Mouse (Mus musculus) lung, postnatal 4 days (tissue): ENCODE data around the gene Tex14.

Experiments
- DNase-seq, 2 experiments: peaks; one replicate each; pipeline ENCODE4 v3.0.0; 2021

Tex14 gene

GRCm38 (mm10) chr11:87574520-87575180 is 169.8 kb downstream of the Tex14 start:
- DNase-seq, result no peak

- DNase-seq, result peak in 1 of 2 experiments; percentile 11
Observed at GRCm38 (mm10) chr11:87577601-87578248, 172.9 kb downstream of the Tex14 start.

DNA sequence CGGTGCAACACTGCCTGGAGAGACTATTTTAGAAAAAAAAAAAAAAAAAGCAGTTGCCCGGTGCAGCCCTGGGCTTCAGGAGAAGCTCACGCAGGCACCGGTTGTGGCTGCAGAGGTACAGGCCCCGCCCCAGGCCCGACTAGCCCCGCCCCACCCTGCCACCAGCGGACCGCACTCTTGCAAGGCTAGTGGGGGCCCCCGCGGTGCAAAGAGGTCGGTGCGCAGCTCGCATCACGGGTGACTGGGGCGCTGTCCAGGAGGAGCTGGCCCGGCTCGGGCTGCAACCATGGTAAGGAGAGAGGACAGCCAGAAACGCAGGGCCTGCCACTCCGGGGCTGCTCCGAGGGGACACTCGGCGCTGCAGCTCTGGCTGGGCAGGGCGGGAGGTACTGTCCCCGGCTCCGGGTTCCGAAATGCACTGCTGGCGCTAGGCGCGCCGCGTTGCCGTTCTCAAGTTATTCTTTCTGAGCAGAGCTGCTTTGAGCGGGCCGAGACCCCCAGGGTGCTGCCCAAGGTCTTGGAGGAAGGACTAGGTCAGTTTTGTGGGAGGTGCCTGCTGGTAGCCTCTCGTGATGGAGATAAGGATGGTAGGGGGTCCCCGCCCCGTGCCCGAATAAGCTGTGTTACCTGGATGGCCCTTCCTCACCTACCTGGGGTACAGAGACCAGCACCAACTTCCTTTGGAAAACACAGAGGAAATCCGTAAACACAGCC is 173.5 kb downstream of the Tex14 start:
- peak; percentile 78 to 85 for DNase-seq

DNA sequence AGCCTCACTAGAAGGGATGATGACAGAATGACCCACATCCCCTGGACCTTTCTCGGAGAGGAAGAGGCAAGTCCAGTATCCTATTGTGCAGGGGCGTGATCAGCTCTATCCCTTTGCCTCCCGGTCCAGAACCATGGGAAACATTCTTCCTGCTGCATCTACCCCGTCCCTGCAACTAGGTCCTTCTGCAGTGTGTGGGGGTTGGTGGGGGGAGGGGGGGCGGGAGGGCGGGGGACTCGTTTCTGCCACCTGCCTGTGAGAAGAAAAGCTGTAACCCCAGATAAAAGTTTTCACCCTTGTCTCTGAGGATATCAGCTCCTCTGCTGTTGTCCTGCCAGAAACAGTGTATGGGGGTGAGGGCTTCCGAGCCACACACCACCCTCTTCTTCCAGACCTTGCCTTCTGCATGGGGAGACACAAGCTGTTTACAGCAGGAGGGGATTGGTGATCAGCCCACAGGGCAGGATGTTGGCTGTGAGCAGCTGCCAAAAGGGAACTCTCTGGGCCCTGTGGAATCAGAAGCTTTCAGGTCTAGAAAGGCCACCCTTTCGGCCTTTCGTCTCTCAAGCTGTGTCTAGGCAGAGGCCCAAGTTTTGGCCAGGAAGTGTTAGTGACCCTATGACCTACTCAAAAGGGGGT is 174.2 kb downstream of the Tex14 start:
- DNase-seq, result peak; percentile 57 to 83

DNA sequence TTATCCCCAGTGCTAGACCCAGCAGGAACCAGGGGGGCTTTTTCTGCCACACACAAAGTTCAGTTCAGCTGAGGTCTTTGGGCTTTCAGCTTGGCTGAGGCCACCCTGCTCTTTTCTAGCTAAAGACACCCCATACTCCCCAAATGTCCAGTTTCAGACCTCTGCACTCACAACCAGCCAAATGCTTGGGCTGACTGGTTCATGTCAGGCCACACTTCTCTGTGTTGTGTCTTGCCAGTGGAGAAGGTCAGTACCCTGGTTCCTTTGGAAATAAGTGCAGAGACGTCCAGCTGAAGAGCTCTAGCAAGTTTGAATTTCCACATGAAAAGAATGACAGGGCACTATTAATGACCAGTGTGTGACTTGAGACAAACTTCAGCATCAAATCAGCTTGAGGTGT is 174.8 kb downstream of the Tex14 start:
- peak; percentile 60 to 86 for DNase-seq

GRCm38 (mm10) chr11:87580543-87581085 is 175.7 kb downstream of the Tex14 start:
- DNase-seq, result peak in 1 of 2 experiments; percentile 72

- peak in 1 of 2 experiments; percentile 21 for DNase-seq
Observed at GRCm38 (mm10) chr11:87581161-87581865, 176.4 kb downstream of the Tex14 start.

DNA sequence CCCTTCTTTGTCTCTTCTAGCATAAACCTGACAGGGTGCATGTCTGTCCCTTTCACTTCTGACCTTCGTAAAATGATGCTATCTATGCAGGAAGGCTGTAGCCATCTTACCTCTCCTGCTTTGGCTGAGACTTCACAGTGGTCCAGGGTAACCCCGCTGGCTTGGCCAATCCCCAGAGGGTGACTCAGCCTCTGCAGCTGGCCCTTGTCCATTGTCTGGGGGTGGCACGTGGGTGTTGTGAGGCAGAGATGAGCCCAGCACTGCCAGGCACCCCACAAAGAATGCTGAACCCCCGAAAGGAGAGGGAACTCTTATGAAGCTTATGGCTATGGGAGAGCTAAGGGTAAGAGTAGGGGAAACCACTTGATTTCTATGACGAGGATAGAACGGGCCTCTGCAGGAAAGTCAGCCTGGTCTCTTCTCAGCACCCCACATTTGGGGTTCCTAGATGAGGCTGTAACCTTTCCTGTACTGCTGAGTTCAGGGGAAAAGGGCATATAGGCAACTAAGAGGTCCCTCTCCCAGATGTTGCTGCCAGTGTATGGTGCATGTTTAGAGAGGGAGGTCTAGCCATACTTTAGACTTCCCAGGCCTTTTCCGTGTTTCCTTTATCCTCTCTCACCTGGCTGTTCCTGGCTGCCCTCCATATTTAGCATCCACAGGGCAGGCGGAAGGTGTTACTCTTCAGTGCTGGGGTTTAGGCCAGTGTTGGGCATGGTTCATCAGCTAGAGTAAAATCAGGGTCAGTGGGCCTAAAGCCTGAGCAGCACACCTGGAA is 177.3 kb downstream of the Tex14 start:
- DNase-seq, result peak in 1 of 2 experiments; percentile 48

DNA sequence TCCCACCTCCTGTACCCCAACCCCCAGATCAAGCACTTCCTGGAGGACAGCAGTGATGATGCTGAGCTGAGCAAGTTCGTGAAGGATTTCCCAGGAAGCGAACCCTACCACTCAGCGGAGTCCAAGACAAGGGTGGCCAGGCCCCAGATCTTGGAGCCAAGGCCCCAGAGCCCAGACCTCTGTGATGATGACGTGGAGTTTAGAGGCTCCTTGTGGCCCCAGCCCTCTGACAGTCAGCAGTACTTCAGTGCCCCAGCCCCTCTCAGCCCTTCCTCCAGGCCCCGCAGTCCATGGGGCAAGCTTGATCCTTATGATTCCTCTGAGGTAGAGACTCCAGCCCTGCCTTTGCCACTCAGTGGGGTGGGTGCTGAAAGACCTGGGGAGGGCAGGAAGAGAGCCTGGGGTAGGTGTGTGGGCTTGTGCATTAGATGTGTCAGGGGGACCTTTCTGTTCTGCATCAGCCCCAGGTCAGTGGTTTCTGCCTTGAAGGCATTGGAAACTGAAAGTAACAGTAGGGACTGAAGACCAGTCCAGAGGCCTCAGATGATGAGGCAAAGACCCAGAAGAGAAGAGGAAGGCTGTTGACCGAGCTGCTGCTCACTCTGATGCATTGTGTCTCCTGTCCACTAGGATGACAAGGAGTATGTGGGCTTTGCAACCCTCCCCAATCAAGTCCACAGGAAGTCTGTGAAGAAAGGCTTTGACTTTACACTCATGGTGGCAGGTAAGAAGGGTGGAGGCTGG is 178.6 kb downstream of the Tex14 start:
- DNase-seq, result no peak

GRCm38 (mm10) chr11:87584711-87585505 is 180.0 kb downstream of the Tex14 start:
- peak; percentile 72 to 89 for DNase-seq

DNA sequence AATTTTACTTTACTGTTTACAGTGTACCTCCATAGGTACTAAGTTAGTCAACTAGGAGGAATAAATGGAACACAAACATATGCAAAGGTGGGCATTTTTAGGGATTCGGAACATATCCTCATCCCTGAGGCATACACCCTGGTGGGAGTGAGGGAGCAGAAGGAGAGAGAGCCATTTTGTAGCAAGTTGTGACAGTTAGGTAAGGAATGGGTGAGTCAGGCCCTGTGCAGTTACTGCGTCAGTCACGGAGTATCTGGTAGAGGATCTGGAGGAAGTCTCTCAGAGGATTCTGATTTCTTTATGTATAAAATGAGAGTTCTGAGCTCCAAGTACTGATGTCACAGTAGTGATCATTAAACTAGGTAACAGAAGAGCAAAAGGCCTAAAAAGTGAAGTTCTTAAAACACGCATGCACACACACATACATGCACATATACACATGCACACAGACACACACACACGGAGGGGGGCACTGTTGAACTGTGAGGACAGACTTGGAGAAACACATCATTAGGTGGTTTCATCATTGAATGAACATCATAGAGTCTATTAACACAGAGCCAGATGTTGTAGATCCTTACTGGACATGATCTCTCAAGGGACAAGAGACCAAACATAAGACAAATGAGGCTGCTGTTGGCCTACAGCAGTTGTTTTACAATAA is 182.5 kb downstream of the Tex14 start:
- peak in 1 of 2 experiments; percentile 57 for DNase-seq

GRCm38 (mm10) chr11:87589605-87590004 is 184.7 kb downstream of the Tex14 start:
- peak in 1 of 2 experiments; percentile 20 for DNase-seq

DNA sequence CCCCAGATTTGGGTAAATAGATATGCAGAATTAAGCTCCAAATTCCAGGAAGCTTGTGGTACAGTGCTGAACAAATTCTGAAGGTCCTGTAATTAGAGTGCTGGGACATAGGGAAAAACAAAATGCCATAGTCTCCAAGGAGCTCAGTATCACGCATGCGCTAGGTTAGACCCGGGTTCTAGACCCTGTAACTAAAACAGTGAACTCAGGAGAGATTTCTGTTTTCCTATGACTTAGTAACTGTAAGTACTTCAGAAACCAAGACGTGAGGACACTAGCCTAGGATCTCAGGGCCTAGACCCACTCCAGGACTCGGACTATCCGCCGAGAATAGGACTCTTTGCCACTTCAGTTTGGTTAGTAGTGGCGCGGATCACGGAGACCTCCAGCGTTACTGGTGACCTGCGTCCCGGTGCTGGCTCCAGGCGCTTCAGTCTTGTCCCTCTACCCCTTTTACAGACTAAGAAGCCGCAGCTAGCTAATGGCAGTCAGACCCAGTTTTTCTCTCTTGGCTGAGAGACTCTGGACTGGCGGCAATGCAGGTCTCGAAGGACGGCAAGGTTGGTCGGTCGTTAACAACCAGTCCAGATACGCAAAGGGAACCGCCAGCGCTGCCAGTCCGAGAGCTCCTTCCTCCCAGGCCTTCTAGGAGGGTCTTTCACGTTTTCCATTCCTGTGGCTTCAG is 186.1 kb downstream of the Tex14 start:
- DNase-seq, result peak in 1 of 2 experiments; percentile 48

GRCm38 (mm10) chr11:87591526-87592353 is 186.9 kb downstream of the Tex14 start, which contains the start of gene Mtmr4:
Mtmr4 (plus strand) TSS chr11:87592162.
- DNase-seq, result peak; percentile 99 to 100

GRCm38 (mm10) chr11:87592354-87592695 is 187.5 kb downstream of the Tex14 start:
- no peak for DNase-seq

- DNase-seq, result no peak
Observed at GRCm38 (mm10) chr11:87592713-87593598, 188.1 kb downstream of the Tex14 start.
